Mouse (Mus musculus) heart, postnatal 4 days (tissue): ENCODE measurements at regions not wholly inside any gene's neighbourhood (a gene's known extent, or its start where the extent isn't known, plus 50 kb on each side); places are given as distances from the start of the nearest gene placed in this dataset.

Experiments used
- DNase-seq: peaks from one replicate; pipeline ENCODE4 v3.0.0; 2021

- no peak for DNase-seq
Observed at GRCm38 (mm10) chr13:112131191-112131590, 157.1 kb upstream of the Ankrd55 start.

GRCm38 (mm10) chr13:112133736-112134135, 154.5 kb upstream of the Ankrd55 start:
- no peak for DNase-seq

- DNase-seq, result no peak
Observed at GRCm38 (mm10) chr13:112134701-112135100, 153.6 kb upstream of the Ankrd55 start.

GRCm38 (mm10) chr13:112135777-112136176, 152.5 kb upstream of the Ankrd55 start:
- DNase-seq, result no peak

- DNase-seq, result no peak
Observed at GRCm38 (mm10) chr13:112136850-112137249, 151.4 kb upstream of the Ankrd55 start.

GRCm38 (mm10) chr13:112140871-112141270, 147.4 kb upstream of the Ankrd55 start:
- no peak for DNase-seq

GRCm38 (mm10) chr13:112144393-112145348, 143.6 kb upstream of the Ankrd55 start:
- no peak for DNase-seq

- peak; percentile 58 for DNase-seq
Observed at GRCm38 (mm10) chr13:112152614-112153550, 135.4 kb upstream of the Ankrd55 start.

GRCm38 (mm10) chr13:112153681-112154127, 134.5 kb upstream of the Ankrd55 start:
- peak; percentile 53 for DNase-seq

- DNase-seq, result no peak
Observed at GRCm38 (mm10) chr13:112159430-112160172, 128.7 kb upstream of the Ankrd55 start.

GRCm38 (mm10) chr13:112160173-112160641, 128.0 kb upstream of the Ankrd55 start:
- DNase-seq, result peak; percentile 66

- DNase-seq, result no peak
Observed at GRCm38 (mm10) chr13:112160726-112161125, 127.5 kb upstream of the Ankrd55 start.

GRCm38 (mm10) chr13:112161886-112162285, 126.4 kb upstream of the Ankrd55 start:
- no peak for DNase-seq

GRCm38 (mm10) chr13:112165921-112166320, 122.3 kb upstream of the Ankrd55 start:
- DNase-seq, result no peak

GRCm38 (mm10) chr13:112166338-112166802, 121.9 kb upstream of the Ankrd55 start:
- no peak for DNase-seq

GRCm38 (mm10) chr13:112168468-112168867, 119.8 kb upstream of the Ankrd55 start:
- DNase-seq, result no peak

GRCm38 (mm10) chr13:112170872-112171271, 117.4 kb upstream of the Ankrd55 start:
- DNase-seq, result no peak

GRCm38 (mm10) chr13:112171940-112172715, 116.1 kb upstream of the Ankrd55 start:
- no peak for DNase-seq

GRCm38 (mm10) chr13:112173973-112174372, 114.3 kb upstream of the Ankrd55 start:
- no peak for DNase-seq

GRCm38 (mm10) chr13:112178031-112178430, 110.2 kb upstream of the Ankrd55 start:
- no peak for DNase-seq

GRCm38 (mm10) chr13:112183996-112184395, 104.3 kb upstream of the Ankrd55 start:
- no peak for DNase-seq
